Mouse (Mus musculus): ENCODE measurements around the gene Atp5k. TPM values are rescaled to one million over a fixed set of nuclear protein-coding genes. Genes with fewer than 3 reads are reported as not detected.

Atp5k gene
- 418 and 500 TPM in 2 replicates for polyA plus RNA-seq (2015; fragmentation: Nextera tagmentation; extraction: Ambion mirVana)

DNA sequence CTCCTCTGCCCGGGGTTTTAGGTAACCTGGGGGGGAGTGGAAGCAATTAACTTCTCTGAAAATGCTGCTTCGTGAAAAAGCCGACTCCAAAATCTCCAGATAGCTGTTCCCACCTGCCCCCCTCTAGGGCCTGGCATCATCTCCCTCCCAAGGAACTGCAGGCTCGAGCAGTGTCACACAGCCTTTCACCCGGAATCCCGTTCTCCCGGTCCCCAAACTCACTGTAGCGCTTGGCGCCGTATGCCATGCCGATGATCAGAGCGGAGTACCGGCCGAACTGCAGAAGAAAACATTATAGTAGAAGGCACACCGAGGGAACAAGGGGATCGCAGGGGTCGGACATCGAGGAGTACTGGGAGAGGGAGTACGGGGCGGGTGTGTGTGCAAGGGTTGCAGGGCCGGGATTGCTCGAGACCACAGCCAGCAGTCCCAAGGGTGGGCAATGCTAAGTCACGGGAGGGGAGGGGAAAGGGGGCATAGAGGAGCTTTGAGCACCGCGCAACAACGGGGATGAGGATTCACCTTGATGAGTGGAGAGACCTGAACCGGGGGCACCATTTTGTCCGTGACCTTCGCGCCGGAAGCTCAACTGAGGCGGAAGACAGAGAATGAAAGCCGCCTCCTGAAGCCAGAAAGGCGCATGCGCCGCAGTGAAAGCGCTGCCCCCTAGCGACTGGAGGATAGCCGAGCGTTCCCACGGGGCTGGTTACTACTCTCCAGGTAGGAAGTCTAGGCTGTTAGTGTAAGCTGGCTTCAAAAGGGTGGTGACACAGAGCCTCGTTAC is at the start of gene Atp5k:
Gene Atp5k (minus strand): TSS at position 645 of the 784 bp plus-strand sequence.
- peaks cover 15% of the 10 kb centered on the region for H3K4me1 ChIP-seq
- peaks cover 15% of the 10 kb centered on the region; the same call in 1 of the 2 replicates for H3K27me3 ChIP-seq
- WGBS = 1% methylated on average over 42 of the region's 42 CpGs
- peaks cover 34% of the 10 kb centered on the region for H3K36me3 ChIP-seq (ENCODE audit: poor library complexity, severe bottlenecking)
- peak within 1 kb of the TSS; percentile 91 for H3K9ac ChIP-seq
- no peak within 1 kb of the TSS for H3K27ac ChIP-seq
- peak; percentile 91 for ATAC-seq
- H3K9me3 ChIP-seq (replicated peaks) = no peaks in the 10 kb centered on the region
- H3K4me2 ChIP-seq = peak within 1 kb of the TSS; percentile 93
- peak within 1 kb of the TSS; percentile 91 for H3K4me3 ChIP-seq

DNA sequence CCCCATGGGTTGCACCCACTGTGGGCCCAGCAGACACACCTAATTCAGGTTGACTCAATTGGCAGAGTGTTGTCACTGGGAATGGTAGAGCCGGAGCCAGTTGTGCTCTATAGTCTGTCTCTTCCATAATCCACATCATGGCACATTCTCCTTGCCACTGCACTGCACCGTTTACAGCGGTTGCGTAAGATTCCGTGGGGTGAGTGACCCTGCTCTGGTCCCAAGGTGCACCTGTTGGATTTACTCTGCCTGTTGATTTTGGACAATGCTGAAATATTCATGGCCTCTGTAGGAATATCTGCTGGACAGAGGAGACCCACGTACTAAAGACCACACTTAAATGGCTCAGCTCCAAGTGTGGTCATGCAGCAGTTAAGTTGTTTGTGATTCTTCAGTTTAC is 48.8 kb upstream of the Atp5k start:
- ATAC-seq = no peak
- H3K9me3 ChIP-seq (replicated peaks) = no peaks in the 10 kb centered on the region
- H3K4me3 ChIP-seq = no peak overlapping the region

DNA sequence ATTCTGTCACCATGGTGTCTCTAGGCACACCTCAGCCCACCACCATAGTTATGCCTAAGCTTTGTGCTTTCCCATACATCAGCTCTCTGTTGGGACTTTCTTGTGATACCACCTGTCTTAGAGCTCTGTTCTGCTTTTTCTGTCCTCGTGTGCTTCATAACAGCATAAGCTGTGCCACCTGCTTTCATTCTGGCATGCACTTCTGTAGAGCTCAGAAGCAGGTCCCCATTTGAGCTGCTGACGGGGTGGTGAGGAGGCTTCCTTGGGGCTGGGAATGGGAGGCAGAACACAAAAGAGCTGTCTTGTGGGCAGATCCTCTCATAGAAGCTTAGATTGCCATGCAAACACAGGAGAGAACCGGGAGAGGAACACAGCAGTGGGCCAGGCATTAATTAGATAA is 41.7 kb upstream of the Atp5k start:
- 89% methylated on average over 3 of the region's 3 CpGs for WGBS
- Histone ChIP-seq H3K27me3 (no peaks in the 10 kb centered on the region), H3K4me1 (no peaks in the 10 kb centered on the region), H3K9me3 (replicated peaks) (no peaks in the 10 kb centered on the region), H3K9ac (no peak overlapping the region), H3K36me3 (ENCODE audit: poor library complexity, severe bottlenecking) (peaks cover 79% of the 10 kb centered on the region), H3K27ac (no peak overlapping the region), H3K4me3 (no peak overlapping the region), H3K4me2 (no peak overlapping the region)
- no peak for ATAC-seq

More for the DNA sequence above, 48.8 kb upstream of the Atp5k start:
- H3K9ac ChIP-seq = no peak overlapping the region
- 94% methylated on average over 6 of the region's 6 CpGs for WGBS
- H3K4me1 ChIP-seq = no peaks in the 10 kb centered on the region
- no peak overlapping the region for H3K4me2 ChIP-seq
- H3K27me3 ChIP-seq = no peaks in the 10 kb centered on the region
- H3K27ac ChIP-seq = no peak overlapping the region
- peaks cover 55% of the 10 kb centered on the region for H3K36me3 ChIP-seq (ENCODE audit: poor library complexity, severe bottlenecking)

DNA sequence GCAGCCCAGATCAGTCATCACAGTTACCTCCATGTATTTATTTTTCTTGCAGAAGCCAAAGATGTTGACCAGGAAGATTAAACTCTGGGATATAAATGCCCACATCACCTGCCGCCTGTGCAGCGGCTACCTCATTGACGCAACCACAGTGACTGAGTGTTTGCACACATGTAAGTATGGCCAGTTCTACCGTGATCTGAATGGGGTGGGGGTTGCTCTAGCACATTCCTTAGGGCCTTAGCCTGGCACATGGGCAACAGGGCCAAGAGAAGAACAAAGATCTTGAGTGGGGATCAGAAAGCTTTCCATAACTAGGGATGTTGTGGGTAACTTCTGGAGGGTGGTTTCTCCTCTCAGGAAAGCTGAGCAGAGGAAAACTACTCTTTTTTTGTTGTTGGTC is 39.5 kb upstream of the Atp5k start:
- 93% methylated on average over 4 of the region's 4 CpGs for WGBS
- Histone ChIP-seq H3K4me2 (no peak overlapping the region), H3K27ac (no peak overlapping the region), H3K9ac (no peak overlapping the region), H3K4me3 (no peak overlapping the region), H3K9me3 (replicated peaks) (no peaks in the 10 kb centered on the region), H3K4me1 (0 out of 2 replicates have a peak, but pooled peaks cover 6% of the 10 kb centered on the region), H3K36me3 (ENCODE audit: poor library complexity, severe bottlenecking) (peaks cover 71% of the 10 kb centered on the region), H3K27me3 (no peaks in the 10 kb centered on the region)
- no peak for ATAC-seq

DNA sequence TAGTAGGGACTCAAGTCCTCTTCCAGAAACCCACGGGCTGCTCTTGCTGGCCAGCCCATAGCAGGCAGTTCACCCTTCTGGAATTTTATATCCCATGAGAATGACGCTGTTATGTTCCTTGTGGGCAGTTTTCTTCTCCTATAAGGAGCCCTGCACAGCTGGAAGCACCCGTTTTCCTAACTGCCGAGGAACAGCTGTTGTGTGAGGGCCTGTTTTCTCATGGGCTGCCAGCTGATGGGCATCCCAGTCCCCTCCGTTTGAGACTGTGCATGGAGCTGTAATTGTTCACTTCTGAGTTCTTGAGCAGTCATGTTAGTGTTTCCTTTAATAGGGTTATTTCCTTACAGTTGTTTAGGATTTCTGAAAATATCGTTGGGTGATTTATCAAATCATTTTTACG is 35.4 kb upstream of the Atp5k start:
- H3K4me1 ChIP-seq = peaks cover 29% of the 10 kb centered on the region
- peaks cover 38% of the 10 kb centered on the region for H3K36me3 ChIP-seq (ENCODE audit: poor library complexity, severe bottlenecking)
- H3K27me3 ChIP-seq = no peaks in the 10 kb centered on the region
- no peak overlapping the region for H3K4me3 ChIP-seq
- H3K27ac ChIP-seq = no peak overlapping the region
- 83% methylated on average over 7 of the region's 7 CpGs for WGBS
- H3K9me3 ChIP-seq (replicated peaks) = no peaks in the 10 kb centered on the region
- ATAC-seq = no peak
- no peak overlapping the region for H3K4me2 ChIP-seq
- no peak overlapping the region for H3K9ac ChIP-seq

DNA sequence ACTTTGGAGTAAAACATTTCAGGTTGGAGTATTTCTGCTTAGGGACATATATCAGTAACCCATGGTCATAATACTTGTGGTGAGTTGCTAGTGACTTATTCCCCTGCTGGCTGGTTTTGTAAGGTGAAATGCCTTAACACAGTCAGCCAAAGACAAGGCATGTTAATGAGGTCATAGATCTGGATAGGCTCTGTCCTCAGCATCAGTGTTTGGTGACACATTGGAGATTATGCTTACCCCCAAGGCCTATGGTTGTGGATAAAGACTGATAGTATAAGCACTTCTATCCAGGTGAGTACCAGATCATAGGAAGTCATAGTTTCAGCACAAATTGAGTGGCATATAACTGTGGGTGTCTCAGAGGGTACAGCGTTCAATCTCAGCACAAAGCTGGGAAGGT is 32.4 kb upstream of the Atp5k start:
- WGBS = 94% methylated on average over 1 of the region's 1 CpGs
- peaks cover 56% of the 10 kb centered on the region for H3K4me1 ChIP-seq
- no peak for ATAC-seq

DNA sequence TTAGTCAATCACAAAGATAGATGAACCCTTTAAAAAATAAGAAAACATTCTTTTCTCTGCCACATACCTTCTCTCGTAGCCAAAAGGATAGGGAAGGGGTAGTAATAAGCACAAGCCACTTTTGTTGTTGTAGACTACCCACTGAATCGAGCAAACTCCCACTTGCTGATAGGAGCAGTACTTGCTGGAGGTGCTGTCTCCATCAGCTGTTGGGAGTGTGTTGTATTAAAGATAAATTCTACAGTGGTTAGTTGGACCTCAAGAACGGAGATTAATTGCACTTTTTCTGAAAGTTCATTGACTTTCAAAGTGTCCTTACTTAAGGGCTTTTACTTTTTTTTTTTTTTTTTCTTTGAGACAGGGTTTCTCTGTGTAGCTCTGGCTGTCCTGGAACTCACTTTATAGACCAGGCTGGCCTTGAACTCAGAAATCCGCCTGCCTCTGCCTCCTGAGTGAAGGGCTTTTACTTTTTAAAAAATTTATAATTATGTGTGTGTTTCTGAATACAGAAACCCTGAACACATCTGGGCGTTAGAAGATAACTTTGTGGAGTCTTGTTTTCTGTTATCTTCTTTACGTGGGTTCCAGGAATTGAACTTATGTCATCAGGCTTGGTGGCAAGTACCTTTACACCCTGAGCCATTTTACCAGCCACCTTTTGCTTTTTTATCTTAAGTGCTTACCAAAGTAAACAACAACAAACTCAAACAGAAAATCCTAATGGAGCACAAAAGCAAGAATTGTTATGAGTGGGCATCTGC is 31.1 kb upstream of the Atp5k start:
- H3K36me3 ChIP-seq (ENCODE audit: poor library complexity, severe bottlenecking) = peaks cover 6% of the 10 kb centered on the region; the same call in 1 of the 2 replicates
- no peak overlapping the region for H3K4me2 ChIP-seq
- ATAC-seq = no peak
- H3K9me3 ChIP-seq (replicated peaks) = no peaks in the 10 kb centered on the region
- no peak overlapping the region for H3K27ac ChIP-seq
- peaks cover 60% of the 10 kb centered on the region for H3K4me1 ChIP-seq
- no peak overlapping the region for H3K9ac ChIP-seq
- WGBS = 87% methylated on average over 6 of the region's 6 CpGs
- no peak overlapping the region for H3K4me3 ChIP-seq
- no peaks in the 10 kb centered on the region for H3K27me3 ChIP-seq

More for the DNA sequence above, 32.4 kb upstream of the Atp5k start:
- H3K9me3 ChIP-seq (replicated peaks) = no peaks in the 10 kb centered on the region
- no peaks in the 10 kb centered on the region for H3K27me3 ChIP-seq
- no peak overlapping the region for H3K4me2 ChIP-seq
- H3K9ac ChIP-seq = no peak overlapping the region
- H3K4me3 ChIP-seq = no peak overlapping the region
- H3K27ac ChIP-seq = no peak overlapping the region
- H3K36me3 ChIP-seq (ENCODE audit: poor library complexity, severe bottlenecking) = peaks cover 8% of the 10 kb centered on the region; the same call in 1 of the 2 replicates

DNA sequence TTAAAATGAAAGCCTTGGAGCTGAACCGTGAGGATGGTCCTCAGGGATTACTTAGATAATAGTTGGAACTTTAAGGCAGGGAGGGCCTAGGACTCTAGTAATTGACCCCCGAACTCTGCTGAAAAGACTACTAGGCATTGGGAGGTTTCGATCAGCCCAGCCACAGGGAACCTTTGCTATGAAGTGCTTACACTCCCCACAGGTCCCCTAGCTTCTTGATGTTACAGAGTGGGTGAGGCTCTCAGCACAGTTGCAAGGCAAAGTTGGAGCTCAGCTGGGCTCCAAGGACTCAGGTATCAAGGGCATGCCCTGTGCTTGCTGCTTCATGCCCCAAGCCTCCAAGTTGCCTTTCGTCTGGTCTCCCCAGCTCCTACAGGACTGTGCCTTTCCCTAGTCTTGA is 28.2 kb upstream of the Atp5k start:
- H3K27me3 ChIP-seq = peaks cover 23% of the 10 kb centered on the region
- H3K4me3 ChIP-seq = peak overlapping the region; percentile 92
- ATAC-seq = no peak
- 0 out of 2 replicates have a peak, but pooled peaks cover 6% of the 10 kb centered on the region for H3K36me3 ChIP-seq (ENCODE audit: poor library complexity, severe bottlenecking)
- H3K4me2 ChIP-seq = peak overlapping the region; percentile 97
- H3K4me1 ChIP-seq = peaks cover 54% of the 10 kb centered on the region
- WGBS = 41% methylated on average over 4 of the region's 4 CpGs
- no peak overlapping the region for H3K27ac ChIP-seq
- H3K9ac ChIP-seq = peak overlapping the region; percentile 99
- no peaks in the 10 kb centered on the region for H3K9me3 ChIP-seq (replicated peaks)

DNA sequence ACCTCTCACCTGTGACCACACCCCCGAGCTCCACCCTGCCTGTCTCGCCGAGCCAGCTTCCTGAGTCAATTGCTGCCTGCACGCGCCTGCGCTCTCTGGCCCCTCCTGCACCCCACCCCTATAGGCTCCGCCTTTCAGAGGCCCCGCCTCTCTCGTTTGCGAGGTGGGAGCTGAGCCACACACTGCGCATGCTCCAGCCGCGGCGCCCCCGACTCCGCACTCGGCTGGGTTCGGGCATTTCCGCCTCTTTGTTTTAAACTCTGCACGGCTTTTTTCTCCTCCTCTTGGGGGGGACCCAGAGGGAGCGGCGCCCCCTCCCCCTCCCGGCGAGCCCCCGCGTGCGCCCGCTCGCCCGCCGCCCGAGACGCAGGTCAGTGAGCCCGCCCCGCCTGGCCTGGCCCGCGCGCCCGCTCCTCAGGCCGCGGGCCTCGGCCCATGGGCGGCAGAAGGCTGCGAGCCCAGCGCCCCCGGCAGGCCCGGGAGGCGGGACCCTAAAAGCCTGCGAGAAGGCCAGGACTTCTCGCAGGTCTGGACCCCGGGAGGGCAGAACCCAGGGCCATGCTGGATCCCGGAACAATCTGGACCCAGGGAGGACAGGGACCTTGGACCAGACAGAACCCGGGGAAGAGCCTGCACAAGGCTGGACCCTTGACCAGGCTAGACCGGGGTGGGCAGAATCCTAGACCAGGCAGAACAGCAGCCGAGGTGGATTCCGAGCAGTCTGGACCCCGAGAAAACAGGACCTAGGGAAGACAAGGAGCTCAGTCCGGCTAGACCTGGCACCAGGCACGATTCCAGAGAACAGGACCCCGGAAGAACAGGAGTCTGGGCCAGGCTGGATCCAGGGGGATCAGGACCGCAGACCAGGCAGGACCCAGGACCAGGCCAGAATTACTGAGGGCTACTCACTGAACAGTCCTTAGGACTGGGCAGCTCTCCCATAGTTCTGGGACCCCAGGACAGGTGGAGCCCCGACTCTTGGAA is 27.1 kb upstream of the Atp5k start, which contains the start of gene Pcgf3:
Gene Pcgf3 (plus strand): TSS at position 151 of the 984 bp plus-strand sequence.
- H3K36me3 ChIP-seq (ENCODE audit: poor library complexity, severe bottlenecking) = 0 out of 2 replicates have a peak, but pooled peaks cover 2% of the 10 kb centered on the region
- under 1% methylated on average over 38 of the region's 62 CpGs for WGBS

DNA sequence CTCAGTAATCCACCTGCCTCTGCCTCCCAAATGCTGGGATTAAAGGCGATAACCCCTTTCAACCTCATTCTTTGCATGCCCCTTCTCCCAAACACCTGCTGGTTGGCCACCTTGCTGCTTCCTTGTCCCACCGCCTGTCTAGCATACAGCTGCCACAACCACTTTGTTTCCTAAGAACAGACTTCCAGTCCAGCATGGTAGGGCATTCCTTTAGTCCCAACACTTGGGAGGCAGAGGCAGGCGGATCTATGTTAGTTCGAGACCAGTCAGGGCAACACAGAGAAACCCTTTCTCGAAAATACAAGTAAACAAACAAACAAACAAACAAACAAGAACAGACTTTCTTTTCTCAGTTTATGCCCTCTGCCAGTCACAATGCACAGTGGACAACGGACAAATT is 26.2 kb upstream of the Atp5k start:
- 0 out of 2 replicates have a peak, but pooled peaks have one; percentile 4 for ATAC-seq
- 42% methylated on average over 6 of the region's 6 CpGs for WGBS
- no peak overlapping the region for H3K27ac ChIP-seq
- H3K9ac ChIP-seq = peak overlapping the region; percentile 99
- H3K4me1 ChIP-seq = peaks cover 38% of the 10 kb centered on the region
- peak overlapping the region; percentile 92 for H3K4me3 ChIP-seq
- peak overlapping the region; percentile 97 for H3K4me2 ChIP-seq
- no peaks in the 10 kb centered on the region for H3K9me3 ChIP-seq (replicated peaks)
- peaks cover 23% of the 10 kb centered on the region for H3K27me3 ChIP-seq
- H3K36me3 ChIP-seq (ENCODE audit: poor library complexity, severe bottlenecking) = no peaks in the 10 kb centered on the region

More for the DNA sequence above, 27.1 kb upstream of the Atp5k start, which contains the start of gene Pcgf3:
- Histone ChIP-seq H3K27ac (peak within 1 kb of the TSS; percentile 82), H3K9me3 (replicated peaks) (no peaks in the 10 kb centered on the region), H3K9ac (peak within 1 kb of the TSS; percentile 99), H3K27me3 (peaks cover 23% of the 10 kb centered on the region), H3K4me3 (peak within 1 kb of the TSS; percentile 92), H3K4me2 (peak within 1 kb of the TSS; percentile 97), H3K4me1 (peaks cover 46% of the 10 kb centered on the region)
- peak; percentile 98 for ATAC-seq

DNA sequence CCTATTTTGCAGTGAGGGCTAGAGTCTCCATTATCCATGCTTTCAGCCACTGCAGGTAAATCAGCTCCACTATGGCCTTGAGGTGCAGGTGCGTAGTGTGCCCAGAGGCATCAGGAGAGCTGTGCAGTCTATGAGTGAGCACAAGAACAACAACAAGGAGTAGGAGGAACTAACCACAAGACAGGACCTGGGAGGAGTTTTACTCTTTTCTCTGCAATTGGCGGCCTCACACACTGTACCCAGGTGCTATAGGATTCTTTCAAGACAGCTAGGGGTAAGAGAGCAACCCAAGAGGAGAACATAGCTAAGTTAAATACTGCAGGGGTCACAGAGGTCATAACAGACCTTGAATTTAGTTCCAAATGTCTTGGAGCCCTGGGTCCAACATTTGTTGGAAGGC is 24.5 kb upstream of the Atp5k start:
- Histone ChIP-seq H3K36me3 (ENCODE audit: poor library complexity, severe bottlenecking) (no peaks in the 10 kb centered on the region), H3K9ac (no peak overlapping the region), H3K27ac (no peak overlapping the region), H3K4me1 (peaks cover 22% of the 10 kb centered on the region), H3K27me3 (peaks cover 27% of the 10 kb centered on the region), H3K4me3 (no peak overlapping the region), H3K9me3 (replicated peaks) (no peaks in the 10 kb centered on the region), H3K4me2 (no peak overlapping the region)
- ATAC-seq = no peak
- WGBS = 82% methylated on average over 2 of the region's 2 CpGs
